Mouse (Mus musculus) stomach, embryonic 15.5 days (tissue): ENCODE results near the gene Tmem100. TPM values are rescaled to one million over a fixed set of nuclear protein-coding genes. Genes with fewer than 3 reads are reported as not detected.

ENCODE experiments used
- ATAC-seq: fragments of 200-750 bp; cut with Nextera tagmentation; 2 replicates; pipeline ENCODE4 v1.8.0; 2017; ENCODE audit warnings: low read depth, moderate number of reproducible peaks, moderate TSS enrichment; ENCODE audit not compliant: insufficient read depth, low FRiP score
- H3K27ac ChIP-seq: fragments of 300-500 bp; sonication (generic); 2 replicates; pipeline ENCODE4 v1.5.1; 2015; ENCODE audit warnings: mild to moderate bottlenecking, inconsistent platforms
- H3K27me3 ChIP-seq: fragments of 300-500 bp; sonication (generic); replicated peaks from 2 replicates; pipeline ENCODE4 v1.6.1; 2015; ENCODE audit warnings: inconsistent platforms
- H3K36me3 ChIP-seq: fragments of 300-500 bp; sonication (generic); 2 replicates; pipeline ENCODE4 v1.6.1; 2015; ENCODE audit warnings: inconsistent platforms
- H3K4me1 ChIP-seq: fragments of 300-500 bp; sonication (generic); 2 replicates; pipeline ENCODE4 v1.6.1; 2015; ENCODE audit warnings: inconsistent platforms
- H3K4me2 ChIP-seq: fragments of 300-500 bp; sonication (generic); 2 replicates; pipeline ENCODE4 v1.6.1; 2015; ENCODE audit warnings: mild to moderate bottlenecking, inconsistent platforms
- H3K4me3 ChIP-seq: fragments of 300-500 bp; sonication (generic); replicated peaks from 2 replicates; pipeline ENCODE4 v1.5.1; 2015; ENCODE audit warnings: inconsistent platforms
- H3K9ac ChIP-seq: fragments of 300-500 bp; sonication (generic); 2 replicates; pipeline ENCODE4 v1.6.1; 2015; ENCODE audit warnings: inconsistent platforms
- H3K9me3 ChIP-seq: fragments of 300-500 bp; sonication (generic); 2 replicates; pipeline ENCODE4 v1.6.1; 2016; ENCODE audit warnings: inconsistent platforms
- WGBS: fragments of 180-500 bp; shearing (Covaris S2); methylation state at CpG from one replicate; pipeline ENCODE4 v1.1.7; 2015; 5-methylcytosine and 5-hydroxymethylcytosine counted together
- polyA plus RNA-seq: library from polyadenylated mRNA; unstranded; fragments of >200 nt; fragmentation: Nextera tagmentation; extraction: Ambion mirVana; gene quantifications from 2 replicates; pipeline ENCODE4 v1.2.1, GENCODE M21; 2015

Tmem100 gene
- polyA plus RNA-seq, 1 experiment from 2014 or later: 27.3 TPM

DNA sequence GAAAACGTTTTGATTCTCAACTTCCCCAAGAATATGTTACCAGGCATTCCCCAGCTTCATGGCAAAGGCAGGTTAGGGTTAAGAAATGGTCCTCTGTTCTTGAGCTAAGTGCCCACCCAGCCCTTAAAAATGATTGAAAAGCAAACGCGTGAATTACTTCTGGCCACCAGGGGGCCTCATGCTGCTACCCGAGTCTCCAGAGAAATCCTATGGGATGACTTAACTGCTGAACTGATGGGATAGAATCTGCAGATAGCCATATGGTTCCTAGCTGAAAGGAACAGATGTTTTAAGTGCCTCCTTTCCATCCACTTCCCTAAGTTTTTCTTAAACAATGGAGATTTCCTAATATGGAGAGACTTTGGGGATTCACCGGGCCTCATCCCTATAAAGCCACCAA lies 7.9 kb downstream of the Tmem100 start:
- no peaks in the 10 kb centered on the region for H3K27me3 ChIP-seq
- H3K4me1 ChIP-seq: no peaks in the 10 kb centered on the region
- no peak overlapping the region for H3K27ac ChIP-seq
- no peak; the same call in 1 of the 2 replicates for ATAC-seq
- H3K4me3 ChIP-seq: no peak overlapping the region
- no peaks in the 10 kb centered on the region for H3K9me3 ChIP-seq
- no peak overlapping the region for H3K4me2 ChIP-seq
- 19% methylated on average over 5 of the region's 5 CpGs for WGBS
- H3K9ac ChIP-seq: no peak overlapping the region
- H3K36me3 ChIP-seq: peaks cover 3% of the 10 kb centered on the region; the same call in 1 of the 2 replicates

DNA sequence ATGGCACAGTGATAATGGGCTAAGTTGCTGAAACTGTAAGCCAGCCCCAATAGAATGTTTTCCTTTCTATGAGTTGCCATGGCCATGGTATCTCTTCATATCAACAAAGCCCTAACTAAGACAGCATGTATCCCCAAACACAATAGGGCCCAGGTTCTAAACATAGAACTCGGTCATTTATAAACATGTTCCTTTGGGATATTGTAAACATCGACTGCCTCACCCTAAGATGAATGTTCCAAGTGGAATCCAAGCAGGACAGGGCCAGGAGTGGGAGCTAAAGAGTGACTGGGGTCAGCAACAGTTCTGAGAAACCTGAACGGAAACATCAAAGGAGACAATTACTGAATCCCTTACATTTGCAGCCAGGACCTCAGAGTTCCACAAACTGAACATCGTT lies 14.3 kb downstream of the Tmem100 start:
- no peak overlapping the region for H3K9ac ChIP-seq
- no peak overlapping the region for H3K4me3 ChIP-seq
- no peaks in the 10 kb centered on the region for H3K27me3 ChIP-seq
- H3K27ac ChIP-seq: no peak overlapping the region
- WGBS: 73% methylated on average over 4 of the region's 4 CpGs
- no peaks in the 10 kb centered on the region for H3K9me3 ChIP-seq
- H3K4me1 ChIP-seq: no peaks in the 10 kb centered on the region
- no peaks in the 10 kb centered on the region for H3K36me3 ChIP-seq
- H3K4me2 ChIP-seq: no peak overlapping the region
- no peak for ATAC-seq

DNA sequence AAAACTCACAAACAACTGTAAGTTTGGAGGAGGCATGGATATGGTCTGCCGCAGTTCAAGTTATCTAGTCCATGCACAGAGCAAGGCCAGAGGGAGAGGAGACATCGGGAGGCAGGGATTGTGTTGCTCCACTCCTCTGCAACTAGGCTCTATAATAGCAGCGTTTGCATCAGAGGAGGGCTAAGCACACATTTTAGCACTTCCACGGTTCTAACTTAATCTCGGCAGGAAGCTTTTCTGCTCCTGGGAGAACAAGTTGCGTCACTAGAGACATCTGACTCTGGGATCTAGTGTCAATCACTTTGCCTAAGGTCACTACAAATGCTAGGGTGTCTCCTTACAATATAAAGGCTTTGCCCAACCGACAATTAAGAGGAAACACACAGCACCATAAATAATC lies 16.1 kb downstream of the Tmem100 start:
- 43% methylated on average over 7 of the region's 7 CpGs for WGBS
- no peak overlapping the region for H3K4me2 ChIP-seq
- H3K27me3 ChIP-seq: no peaks in the 10 kb centered on the region
- no peak overlapping the region for H3K27ac ChIP-seq
- no peak overlapping the region for H3K4me3 ChIP-seq
- H3K9ac ChIP-seq: no peak overlapping the region
- no peaks in the 10 kb centered on the region for H3K36me3 ChIP-seq
- no peaks in the 10 kb centered on the region for H3K4me1 ChIP-seq
- no peaks in the 10 kb centered on the region for H3K9me3 ChIP-seq
- ATAC-seq: no peak

DNA sequence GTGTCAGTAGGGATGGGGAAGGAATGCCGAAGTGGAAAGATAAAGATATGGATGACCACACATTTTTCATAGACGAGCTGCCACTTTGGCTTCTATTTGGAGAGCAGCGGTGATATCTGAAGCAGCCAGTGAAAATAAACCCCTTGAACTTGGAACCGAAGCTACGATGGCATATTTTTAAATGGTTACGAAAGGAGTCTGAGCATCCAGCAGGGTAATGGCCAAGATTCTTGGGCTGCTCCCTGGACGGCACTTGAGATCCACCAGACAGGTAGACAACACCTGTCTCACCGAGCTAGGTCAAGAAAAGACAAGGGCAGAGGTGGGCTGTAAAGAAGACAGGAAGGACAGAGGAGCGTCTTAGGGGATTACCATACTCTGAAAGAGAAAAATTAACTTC lies 17.1 kb downstream of the Tmem100 start:
- H3K27me3 ChIP-seq: no peaks in the 10 kb centered on the region
- H3K4me2 ChIP-seq: no peak overlapping the region
- H3K9ac ChIP-seq: no peak overlapping the region
- no peak overlapping the region; the same call in 1 of the 2 replicates for H3K27ac ChIP-seq
- H3K36me3 ChIP-seq: no peaks in the 10 kb centered on the region
- 50% methylated on average over 9 of the region's 9 CpGs for WGBS
- H3K4me3 ChIP-seq: no peak overlapping the region
- no peaks in the 10 kb centered on the region for H3K4me1 ChIP-seq
- no peaks in the 10 kb centered on the region for H3K9me3 ChIP-seq
- ATAC-seq: no peak

DNA sequence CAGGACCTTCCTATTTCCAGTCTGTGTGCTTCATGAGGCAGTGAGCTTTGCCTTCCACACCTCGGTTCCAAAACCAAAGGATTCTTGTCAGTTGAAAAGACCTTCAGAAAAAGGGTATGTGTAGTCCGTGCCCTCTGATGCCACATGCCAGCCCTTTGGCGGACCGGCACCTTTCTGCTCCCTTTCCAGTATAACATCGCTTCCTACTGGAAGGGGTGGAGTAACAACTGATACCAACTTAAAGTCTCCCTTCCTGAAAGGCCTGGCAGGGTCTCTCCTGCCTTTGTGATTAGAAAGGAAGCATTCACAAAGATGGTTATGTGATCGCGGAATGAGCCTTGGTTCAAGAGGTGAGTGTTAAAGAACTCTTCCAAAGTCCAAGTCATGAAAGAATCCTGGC lies 19.9 kb downstream of the Tmem100 start:
- Histone ChIP-seq H3K27ac (no peak overlapping the region), H3K36me3 (no peaks in the 10 kb centered on the region), H3K27me3 (no peaks in the 10 kb centered on the region), H3K9me3 (no peaks in the 10 kb centered on the region), H3K9ac (no peak overlapping the region), H3K4me2 (no peak overlapping the region), H3K4me3 (no peak overlapping the region), H3K4me1 (0 out of 2 replicates have a peak, but pooled peaks cover 9% of the 10 kb centered on the region)
- WGBS: 89% methylated on average over 7 of the region's 7 CpGs
- ATAC-seq: no peak

DNA sequence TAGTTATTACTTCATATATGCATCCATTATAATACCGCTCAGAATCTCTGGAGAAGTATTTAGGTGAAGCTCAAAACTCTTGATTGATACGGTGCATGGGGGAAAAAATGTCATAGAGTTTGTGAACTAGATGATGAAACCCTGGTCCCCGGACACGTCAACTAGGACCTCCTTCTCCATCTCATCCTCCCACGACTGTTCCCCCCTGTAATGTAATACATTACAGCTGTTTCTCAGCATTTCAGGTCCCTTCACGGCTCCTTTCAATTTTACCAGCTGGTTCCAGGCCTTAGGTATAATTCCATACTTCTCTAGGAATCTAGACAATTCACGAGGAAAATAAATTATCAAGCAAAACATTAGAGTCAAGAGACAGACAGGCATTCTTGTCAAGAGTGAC lies 22.6 kb downstream of the Tmem100 start:
- WGBS: 59% methylated on average over 7 of the region's 7 CpGs
- Histone ChIP-seq H3K9me3 (no peaks in the 10 kb centered on the region), H3K27ac (no peak overlapping the region), H3K9ac (no peak overlapping the region), H3K36me3 (no peaks in the 10 kb centered on the region), H3K27me3 (no peaks in the 10 kb centered on the region), H3K4me1 (0 out of 2 replicates have a peak, but pooled peaks cover 9% of the 10 kb centered on the region), H3K4me2 (no peak overlapping the region), H3K4me3 (no peak overlapping the region)
- no peak for ATAC-seq

DNA sequence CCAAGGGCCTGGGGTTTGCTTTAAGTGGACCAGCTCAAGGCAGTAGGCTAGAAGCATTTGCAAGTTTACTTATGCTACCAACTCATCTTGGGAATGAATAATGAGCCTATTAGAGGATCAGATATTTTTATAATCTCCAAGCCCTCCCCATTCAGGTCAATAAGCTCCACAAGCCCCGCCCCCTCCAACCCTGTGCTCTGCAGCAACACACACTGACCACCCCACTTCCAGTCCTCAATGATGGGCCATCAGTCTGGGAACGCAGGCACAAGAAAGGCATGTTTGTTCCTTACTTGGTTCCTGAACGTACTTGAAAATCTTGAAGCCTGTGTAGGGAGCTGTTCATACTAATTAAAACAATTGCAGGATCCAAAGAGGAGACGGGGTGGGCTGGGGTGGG lies 23.7 kb downstream of the Tmem100 start:
- no peak overlapping the region for H3K27ac ChIP-seq
- H3K4me1 ChIP-seq: 0 out of 2 replicates have a peak, but pooled peaks cover 9% of the 10 kb centered on the region
- 63% methylated on average over 4 of the region's 4 CpGs for WGBS
- no peak overlapping the region for H3K9ac ChIP-seq
- H3K4me3 ChIP-seq: no peak overlapping the region
- H3K27me3 ChIP-seq: no peaks in the 10 kb centered on the region
- H3K36me3 ChIP-seq: no peaks in the 10 kb centered on the region
- H3K4me2 ChIP-seq: no peak overlapping the region
- no peaks in the 10 kb centered on the region for H3K9me3 ChIP-seq
- ATAC-seq: no peak

DNA sequence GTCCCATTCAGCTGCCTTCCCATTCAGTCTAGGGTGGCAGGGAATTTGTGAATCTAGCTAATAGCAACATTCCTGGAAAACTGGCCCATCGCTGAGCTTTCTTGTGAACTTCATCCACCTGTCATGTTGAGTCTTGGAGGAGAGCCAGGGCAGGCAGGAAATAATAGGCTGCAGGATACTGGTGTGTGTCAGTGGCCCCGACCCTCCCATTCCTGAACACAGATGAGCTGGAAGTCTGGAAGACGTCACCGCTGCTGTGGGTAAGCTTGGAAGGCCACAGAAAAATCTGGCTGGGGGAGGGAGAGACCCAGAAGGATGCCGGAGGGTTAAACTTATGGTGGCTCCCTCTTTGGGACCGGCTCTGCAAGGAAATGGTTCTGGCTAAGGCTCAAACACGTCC lies 24.3 kb downstream of the Tmem100 start:
- no peak overlapping the region for H3K4me2 ChIP-seq
- H3K4me1 ChIP-seq: 0 out of 2 replicates have a peak, but pooled peaks cover 9% of the 10 kb centered on the region
- H3K4me3 ChIP-seq: no peak overlapping the region
- no peaks in the 10 kb centered on the region for H3K36me3 ChIP-seq
- no peak overlapping the region for H3K27ac ChIP-seq
- no peaks in the 10 kb centered on the region for H3K27me3 ChIP-seq
- H3K9me3 ChIP-seq: no peaks in the 10 kb centered on the region
- no peak overlapping the region for H3K9ac ChIP-seq
- ATAC-seq: peak; percentile 70
- 24% methylated on average over 7 of the region's 7 CpGs for WGBS

DNA sequence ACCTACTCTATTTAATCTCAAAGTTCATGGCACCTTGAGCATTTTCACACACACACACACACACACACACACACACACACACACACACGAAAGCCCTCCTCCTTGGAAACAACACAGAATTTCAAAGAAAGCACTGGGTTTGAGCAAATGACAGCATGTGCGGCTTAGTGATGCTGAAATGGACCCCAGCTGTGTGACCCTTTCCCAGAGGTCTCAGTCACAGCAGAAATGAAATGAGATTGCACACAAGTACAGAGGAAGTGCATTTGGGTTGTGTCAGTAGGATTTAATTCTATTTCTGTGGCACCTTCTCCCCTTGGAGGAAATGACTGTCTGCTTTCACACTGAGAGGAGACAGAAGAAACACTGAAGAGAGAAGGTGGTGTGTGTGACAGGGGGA lies 26.9 kb downstream of the Tmem100 start:
- H3K27me3 ChIP-seq: no peaks in the 10 kb centered on the region
- no peak overlapping the region for H3K27ac ChIP-seq
- H3K4me2 ChIP-seq: no peak overlapping the region
- no peaks in the 10 kb centered on the region for H3K36me3 ChIP-seq
- no peak overlapping the region for H3K9ac ChIP-seq
- no peak overlapping the region for H3K4me3 ChIP-seq
- H3K4me1 ChIP-seq: 0 out of 2 replicates have a peak, but pooled peaks cover 9% of the 10 kb centered on the region
- no peak for ATAC-seq
- H3K9me3 ChIP-seq: no peaks in the 10 kb centered on the region
- WGBS: 45% methylated on average over 2 of the region's 2 CpGs

DNA sequence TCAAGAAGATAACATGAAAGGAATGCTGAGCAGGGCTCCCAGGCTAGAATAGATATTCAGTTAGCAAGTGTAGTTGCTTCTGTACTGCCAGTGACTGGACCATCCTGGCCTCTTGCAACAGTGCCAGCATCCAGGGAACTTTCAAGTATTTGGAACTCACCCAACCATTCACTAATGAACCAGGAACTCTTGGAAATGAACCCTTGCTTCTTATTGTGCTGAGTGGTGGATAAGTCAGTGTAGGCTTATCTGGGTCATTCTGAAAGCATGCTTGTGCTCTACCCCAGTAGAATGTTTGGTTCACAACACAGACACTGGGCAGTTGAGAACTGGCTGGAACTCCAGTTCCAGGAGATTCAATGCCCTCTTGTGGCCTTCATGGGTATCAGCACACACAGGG lies 29.1 kb downstream of the Tmem100 start:
- H3K4me2 ChIP-seq: no peak overlapping the region
- no peak for ATAC-seq
- H3K27ac ChIP-seq: no peak overlapping the region
- 0 out of 2 replicates have a peak, but pooled peaks cover 3% of the 10 kb centered on the region for H3K4me1 ChIP-seq
- no peak overlapping the region for H3K4me3 ChIP-seq
- no peaks in the 10 kb centered on the region for H3K27me3 ChIP-seq
- no peak overlapping the region for H3K9ac ChIP-seq
- no peaks in the 10 kb centered on the region for H3K36me3 ChIP-seq
- H3K9me3 ChIP-seq: no peaks in the 10 kb centered on the region

DNA sequence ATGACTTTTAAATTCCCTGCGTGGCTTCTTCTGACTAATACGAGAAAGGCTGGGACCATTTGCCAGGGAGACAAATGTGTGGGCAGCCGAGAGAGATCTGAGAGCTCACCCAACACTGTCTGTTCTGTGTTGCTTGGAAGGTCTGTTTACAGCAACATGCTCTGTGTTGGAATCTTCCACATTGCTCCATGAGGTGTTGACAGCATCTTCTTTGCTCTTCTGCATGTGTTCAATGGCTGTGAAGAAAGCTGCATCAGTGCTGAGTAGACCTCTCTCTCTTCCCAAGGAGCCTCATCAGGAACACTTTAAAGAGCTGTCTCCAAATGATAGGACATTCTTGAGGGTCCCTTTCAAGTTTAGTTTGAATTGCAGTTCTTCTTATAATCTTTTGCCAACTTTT lies 32.5 kb downstream of the Tmem100 start:
- no peak overlapping the region for H3K9ac ChIP-seq
- no peaks in the 10 kb centered on the region for H3K4me1 ChIP-seq
- 63% methylated on average over 3 of the region's 3 CpGs for WGBS
- no peak for ATAC-seq
- no peak overlapping the region for H3K4me2 ChIP-seq
- H3K4me3 ChIP-seq: no peak overlapping the region
- H3K27me3 ChIP-seq: no peaks in the 10 kb centered on the region
- no peak overlapping the region for H3K27ac ChIP-seq
- H3K9me3 ChIP-seq: no peaks in the 10 kb centered on the region
- no peaks in the 10 kb centered on the region for H3K36me3 ChIP-seq

DNA sequence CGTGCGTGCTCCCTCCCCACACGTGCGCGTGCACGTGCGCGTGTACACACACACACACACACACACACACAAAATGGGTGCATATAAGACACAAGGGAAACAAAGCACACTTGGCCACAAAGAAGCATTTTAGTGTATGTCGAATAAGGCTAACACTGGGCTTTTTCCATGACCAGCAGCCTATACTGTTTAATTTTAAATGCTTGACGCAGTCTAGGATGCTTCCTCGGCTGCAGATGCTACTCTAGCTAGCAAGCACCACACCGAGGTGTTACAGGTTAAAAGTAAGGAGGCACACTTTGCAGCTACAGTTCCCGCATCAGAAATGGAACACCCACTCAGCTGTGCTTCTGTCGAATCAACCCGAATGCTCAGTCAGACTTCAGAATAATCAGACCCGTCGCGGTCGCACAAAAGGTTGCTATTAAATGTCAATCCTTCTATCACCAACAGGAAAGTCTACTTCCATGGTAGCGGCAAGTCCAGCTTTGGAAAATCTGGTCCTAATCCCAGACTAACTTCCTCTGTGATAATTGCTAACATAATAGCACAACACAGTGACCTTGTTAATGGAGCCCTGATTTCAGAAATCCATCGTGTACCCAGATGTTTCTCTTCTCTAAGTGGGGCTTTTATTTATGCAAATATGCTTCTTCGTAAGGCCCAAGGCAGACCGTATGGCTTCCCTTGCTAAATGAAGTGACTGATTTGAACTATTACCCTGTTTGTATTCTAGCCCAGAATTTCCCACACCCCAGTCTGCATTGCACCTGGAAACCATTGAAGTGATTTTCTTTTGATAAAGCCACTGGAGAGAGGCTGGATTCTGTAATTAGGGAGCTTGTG lies 36.5 kb downstream of the Tmem100 start:
- Histone ChIP-seq H3K9ac (no peak overlapping the region), H3K4me3 (no peak overlapping the region), H3K4me1 (no peaks in the 10 kb centered on the region), H3K9me3 (no peaks in the 10 kb centered on the region), H3K4me2 (no peak overlapping the region), H3K27me3 (no peaks in the 10 kb centered on the region), H3K27ac (0 out of 2 replicates have a peak overlapping the region, but pooled peaks have one; percentile 14), H3K36me3 (no peaks in the 10 kb centered on the region)
- no peak for ATAC-seq
- 73% methylated on average over 23 of the region's 23 CpGs for WGBS
